Mouse (Mus musculus) left cerebral cortex, postnatal 10 days (tissue): ENCODE data around the gene Taf10. TPM values are rescaled to one million over a fixed set of nuclear protein-coding genes. Genes with fewer than 3 reads are reported as not detected.
"Not testable (repeated sequence)": the region's sequence is repeated elsewhere in the genome, so short reads cannot be mapped to it uniquely, and the experiment has no call there.

Experiments
- DNase-seq, 2 experiments: peaks; one replicate each; pipeline ENCODE4 v3.0.0; 2021 to 2022; ENCODE audit warnings: low spot score in 2 of 2, mixed read lengths in 1 of 2; ENCODE audit errors: extremely low spot score in 1 of 2
- intact Hi-C: fragments of 180-260 bp; cut with DNase I; formaldehyde crosslinking; loops from one replicate; pipeline ENCODE4 v1.15.1; 2025
- total RNA-seq, 2 experiments: library from RNA; stranded (reverse); gene quantifications; 2 replicates each; pipeline ENCODE4 v1.2.3; 2021

Gene Taf10
- total RNA-seq, 2 experiments from 2014 or later, result 144 to 152 TPM

DNA sequence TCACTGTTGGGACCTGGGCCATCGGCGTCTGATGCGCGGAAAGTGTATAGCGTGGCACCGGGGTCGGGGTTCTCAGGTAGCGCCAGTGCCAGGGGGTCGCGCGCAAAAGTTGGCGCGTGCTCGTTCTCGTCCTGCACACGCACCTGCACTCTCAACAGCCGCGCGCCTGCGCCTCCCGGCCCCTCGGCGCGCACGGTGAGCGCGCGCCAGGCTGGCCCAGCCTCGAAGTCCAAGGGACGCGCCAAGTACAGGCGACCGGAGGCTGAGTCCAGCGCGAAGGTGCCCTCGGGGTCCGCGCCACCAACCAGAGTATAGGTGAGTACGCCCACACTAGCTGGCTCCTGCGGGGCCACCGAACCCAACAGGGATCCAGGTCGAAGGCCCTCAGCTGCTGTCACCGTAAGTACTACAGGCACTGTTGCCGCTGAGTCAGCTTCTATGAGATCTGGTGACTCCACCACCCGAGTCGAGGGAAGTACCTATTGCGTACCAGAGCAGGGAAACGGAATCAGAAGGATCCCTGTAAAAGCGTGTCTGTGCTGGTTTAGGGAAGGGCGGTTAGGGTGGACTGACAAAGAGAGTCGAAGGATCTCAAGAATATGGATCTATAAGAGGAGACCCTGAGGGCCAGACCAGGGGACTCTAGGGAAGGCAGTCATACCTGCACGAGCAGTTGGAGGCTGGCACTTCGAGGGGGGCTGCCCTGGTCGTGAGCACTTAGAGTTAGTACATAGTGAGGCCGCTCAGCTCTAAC is 18.5 kb upstream of the Taf10 start:
- intact Hi-C loops, result no loop called here

DNA sequence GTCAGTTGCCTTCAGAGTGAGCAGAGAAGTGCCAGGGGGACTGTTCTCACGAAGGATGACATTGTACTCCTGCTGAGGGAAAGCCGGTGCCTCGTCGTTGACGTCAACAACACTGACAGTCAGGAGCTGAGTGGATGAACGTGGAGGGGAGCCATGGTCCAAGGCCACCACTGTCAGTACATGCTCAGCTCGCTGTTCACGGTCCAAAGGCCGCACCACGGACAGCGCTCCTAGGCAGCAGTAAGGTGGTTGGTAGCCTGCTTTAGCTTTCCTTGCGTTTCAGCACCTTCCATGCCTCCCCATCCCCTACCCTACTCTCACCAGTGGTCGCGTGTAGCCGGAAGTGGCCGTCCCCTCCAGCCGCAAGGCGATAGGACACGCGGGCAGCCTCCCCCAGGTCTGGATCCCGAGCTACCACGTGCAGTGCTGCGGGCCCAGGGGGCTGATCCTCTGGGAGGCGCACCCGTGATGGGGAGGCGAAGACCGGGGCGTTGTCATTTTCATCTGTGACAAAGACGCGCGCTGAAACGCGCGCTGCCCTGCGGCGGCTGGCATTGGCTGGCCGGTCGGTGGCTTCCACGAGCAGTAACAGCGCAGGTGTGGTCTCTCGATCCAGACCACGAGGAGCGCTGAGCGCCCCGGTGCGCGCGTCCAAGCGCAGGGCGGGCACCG is 17.8 kb upstream of the Taf10 start:
- no peak for DNase-seq

More for the DNA sequence above, 18.5 kb upstream of the Taf10 start:
- DNase-seq, result no peak

GRCm38 (mm10) chr7:105753281-105753680 is 9.1 kb upstream of the Taf10 start:
- no peak for DNase-seq
- intact Hi-C loops, result no loop called here

More for the DNA sequence above, 17.8 kb upstream of the Taf10 start:
- intact Hi-C loops, result no loop called here

- intact Hi-C loops, result no loop called here
Measured at GRCm38 (mm10) chr7:105752716-105753115, 8.6 kb upstream of the Taf10 start.

GRCm38 (mm10) chr7:105751491-105752433 is 7.6 kb upstream of the Taf10 start, which contains the start of gene Tpp1:
Gene Tpp1 (minus strand): TSS chr7:105752235.
- intact Hi-C loops, result no loop called here
- DNase-seq, result peak; percentile 93 to 94

More at GRCm38 (mm10) chr7:105752716-105753115, 8.6 kb upstream of the Taf10 start:
- no peak for DNase-seq

DNA sequence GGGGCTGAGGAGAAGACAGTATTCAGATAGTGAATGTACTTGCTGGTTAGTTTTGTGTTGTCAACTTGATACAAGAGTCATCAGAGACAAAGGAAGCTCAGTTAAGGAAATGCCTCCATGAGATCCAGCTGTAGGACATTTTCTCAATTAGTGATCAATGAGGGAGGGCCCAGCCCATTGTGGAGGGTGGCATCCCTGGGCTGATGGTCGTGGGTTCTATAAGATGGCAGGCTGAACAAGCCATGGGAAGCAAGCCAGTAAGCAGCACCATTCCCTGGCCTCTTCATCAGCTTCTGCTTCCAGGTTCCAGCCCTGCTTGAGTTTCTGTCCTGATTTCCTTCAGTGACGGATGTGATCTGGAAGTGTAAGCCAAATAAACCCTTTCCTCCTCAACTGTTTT is 3.6 kb upstream of the Taf10 start:
- intact Hi-C loops, result loop anchor here (10.0 kb wide), 1 partner anchor 193 kb away; the partner anchor contains the start of gene Smpd1
- no peak for DNase-seq

GRCm38 (mm10) chr7:105743246-105743925 is 775 bp downstream of the Taf10 start:
- intact Hi-C loops, result loop anchor here (10.0 kb wide), 1 partner anchor 189 kb away; the partner anchor contains the start of gene Smpd1
- not testable (repeated sequence) for DNase-seq

DNA sequence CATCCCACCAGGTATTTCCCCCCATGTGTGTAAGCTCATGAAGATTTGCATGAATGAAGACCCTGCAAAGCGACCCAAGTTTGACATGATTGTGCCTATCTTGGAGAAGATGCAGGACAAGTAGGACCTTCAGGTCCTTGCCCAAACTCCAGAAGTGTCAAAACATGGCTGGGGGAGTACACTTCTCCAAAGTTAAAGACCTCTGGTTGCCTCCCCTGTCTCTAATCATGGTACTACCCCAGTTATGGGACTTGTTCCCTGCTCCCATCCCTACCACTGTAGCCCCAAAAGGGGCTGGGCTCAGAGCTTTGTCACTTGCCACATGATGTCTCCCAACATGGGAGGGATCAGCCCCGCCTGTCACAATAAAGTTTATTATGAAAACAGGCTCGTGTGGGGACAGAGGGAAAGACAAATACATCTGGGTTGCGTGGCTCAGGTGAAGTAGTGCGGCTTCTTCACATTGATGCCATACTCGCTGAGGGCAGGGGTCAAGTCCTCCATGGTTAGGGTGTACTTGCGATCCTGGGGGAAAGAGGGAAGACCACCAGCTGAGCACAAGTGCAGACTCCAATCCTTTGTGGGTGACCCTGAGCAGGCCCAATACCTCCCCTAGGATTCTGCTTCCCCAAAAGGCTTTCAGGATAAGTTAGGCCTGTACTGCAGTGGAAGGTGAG is 1.5 kb downstream of the Taf10 start:
- DNase-seq, result not testable (repeated sequence)
- intact Hi-C loops, result loop anchor here (10.0 kb wide), 1 partner anchor 188 kb away; the partner anchor contains the start of gene Smpd1

- intact Hi-C loops, result loop anchor here (10.0 kb wide), 1 partner anchor 187 kb away; the partner anchor contains the start of gene Smpd1
Measured at GRCm38 (mm10) chr7:105741978-105742377, 2.2 kb downstream of the Taf10 start.

DNA sequence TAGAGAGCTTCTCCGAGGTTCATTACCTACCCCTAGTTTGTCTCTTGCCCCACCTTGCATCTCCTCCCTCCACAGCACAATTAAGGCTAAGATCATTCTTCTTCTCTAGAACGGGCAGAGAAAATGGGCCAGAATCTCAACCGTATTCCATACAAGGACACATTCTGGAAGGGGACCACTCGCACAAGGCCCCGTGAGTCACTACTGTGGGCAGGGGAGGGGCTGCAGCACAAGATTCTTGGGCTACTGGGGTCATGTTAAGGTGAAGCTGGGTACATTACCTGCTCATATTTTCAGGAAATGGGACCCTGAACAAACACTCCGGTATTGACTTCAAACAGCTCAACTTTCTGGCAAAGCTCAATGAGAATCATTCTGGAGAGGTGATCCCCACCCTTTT is 3.3 kb downstream of the Taf10 start:
- no peak for DNase-seq
- intact Hi-C loops, result loop anchor here (10.0 kb wide), 1 partner anchor 186 kb away; the partner anchor contains the start of gene Smpd1

More at GRCm38 (mm10) chr7:105741978-105742377, 2.2 kb downstream of the Taf10 start:
- no peak for DNase-seq

- DNase-seq, result no peak
- intact Hi-C loops, result loop anchor here (10.0 kb wide), 1 partner anchor 185 kb away; the partner anchor contains the start of gene Smpd1
Measured at GRCm38 (mm10) chr7:105740089-105740795, 3.9 kb downstream of the Taf10 start.

DNA sequence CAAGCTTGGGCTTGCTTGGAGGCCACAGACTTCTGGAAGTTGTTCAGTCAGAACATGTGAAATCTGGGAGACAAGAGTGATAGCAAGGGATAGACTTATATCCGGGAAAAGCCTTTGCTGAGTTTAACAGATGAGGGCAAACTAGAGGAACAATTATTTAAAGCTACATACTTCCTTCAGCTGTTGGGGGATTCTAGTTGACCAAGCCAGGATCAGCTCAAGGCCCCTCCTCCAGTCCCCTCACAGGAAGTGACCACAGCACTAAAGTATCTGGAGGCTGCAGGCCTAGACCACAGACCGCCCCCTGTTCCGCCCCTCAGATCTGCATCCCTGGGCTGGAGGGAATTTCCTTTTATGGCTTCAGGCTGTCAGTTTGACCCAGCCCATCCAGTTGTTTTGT is 5.2 kb downstream of the Taf10 start:
- peak in 1 of 2 experiments; percentile 86 for DNase-seq
- intact Hi-C loops, result loop anchor here (10.0 kb wide), 2 partner anchors 56 to 104 kb away; partner anchors contain the start of gene Trim3

DNA sequence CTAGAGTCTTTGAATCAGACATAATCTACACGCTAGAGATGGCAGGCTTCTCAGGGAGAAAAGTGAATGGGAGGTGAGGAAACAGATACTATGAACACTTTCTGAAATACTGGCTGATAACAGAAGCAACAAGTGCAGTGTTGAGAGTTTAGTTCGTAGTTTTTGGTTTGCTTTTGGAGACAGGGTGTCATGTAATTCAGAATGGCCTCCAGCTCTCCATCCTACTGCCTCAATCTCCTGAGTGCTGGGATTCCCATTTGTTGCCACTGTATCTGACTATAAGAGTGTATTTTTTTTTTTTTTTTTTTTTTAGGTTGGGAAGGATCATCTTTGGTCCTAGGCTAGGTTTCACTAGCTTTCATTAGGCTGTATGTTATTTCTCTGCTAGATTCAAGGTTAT is 5.9 kb downstream of the Taf10 start:
- intact Hi-C loops, result loop anchor here (10.0 kb wide), 2 partner anchors 57 to 103 kb away; partner anchors contain the start of gene Trim3
- DNase-seq, result no peak

DNA sequence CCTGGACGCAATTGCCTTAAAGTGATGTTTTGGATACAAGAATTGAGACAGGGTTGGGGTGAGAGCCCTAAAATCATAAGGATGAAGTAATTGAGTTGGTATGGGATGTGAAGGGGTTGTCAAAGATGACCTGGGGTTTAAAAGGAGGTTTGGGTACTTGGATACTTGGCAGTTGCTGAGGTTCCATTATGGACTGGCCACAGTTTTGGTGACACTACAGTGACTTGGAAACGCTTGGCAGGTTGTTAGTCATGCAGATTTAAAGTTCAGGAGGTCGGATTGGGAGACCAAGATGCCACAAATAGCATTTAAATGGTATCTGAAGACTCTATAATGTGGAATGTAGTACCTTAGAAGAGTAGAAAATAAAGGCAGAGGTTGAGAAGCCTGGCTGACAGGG is 6.5 kb downstream of the Taf10 start:
- no peak for DNase-seq
- intact Hi-C loops, result loop anchor here (10.0 kb wide), 2 partner anchors 57 to 103 kb away; partner anchors contain the start of gene Trim3

DNA sequence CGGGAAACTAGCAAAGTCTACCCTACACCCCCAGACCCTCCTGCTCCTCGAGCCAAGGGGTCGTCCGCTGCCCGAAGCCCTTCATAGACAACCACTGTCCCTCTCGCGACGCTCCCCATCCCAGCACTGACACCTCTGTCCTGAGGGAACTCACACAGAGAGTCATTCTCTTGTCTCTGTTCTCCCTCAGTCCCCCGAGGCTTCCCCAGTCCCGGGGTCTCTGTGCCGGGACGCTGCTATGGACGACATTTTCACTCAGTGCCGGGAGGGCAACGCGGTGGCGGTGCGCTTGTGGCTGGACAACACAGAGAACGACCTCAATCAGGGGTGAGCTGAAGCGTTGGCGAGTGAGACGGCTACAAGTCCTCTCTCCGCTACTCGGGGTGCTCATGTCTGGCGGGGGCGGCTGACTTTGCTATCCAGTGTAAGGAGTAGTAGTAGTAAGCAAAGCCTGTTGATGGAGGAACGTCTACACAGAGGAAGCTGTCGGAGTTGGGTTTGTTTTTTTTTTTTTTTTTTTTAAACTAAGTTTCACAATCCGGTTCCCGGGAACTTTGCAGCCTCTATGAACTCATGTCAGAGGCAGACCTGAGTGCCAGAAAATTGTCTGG is 7.1 kb downstream of the Taf10 start, which contains the start of gene Rrp8:
Gene Rrp8 (minus strand): TSS at position 475 of the 611 bp plus-strand sequence.
- intact Hi-C loops, result loop anchor here (10.0 kb wide), 2 partner anchors 58 to 102 kb away; partner anchors contain the start of gene Trim3
- DNase-seq, result peak in 1 of 2 experiments; percentile 55
